Mouse (Mus musculus): Measurements from ENCODE around the gene Ackr3. TPM values are rescaled to one million over a fixed set of nuclear protein-coding genes. Genes with fewer than 3 reads are reported as not detected.

Ackr3 gene
- polyA plus RNA-seq, 1 experiment, result not detected

GRCm38 (mm10) chr1:90251156-90251555 lies 47.4 kb downstream of the Ackr3 start:
- H3K4me3 ChIP-seq (ENCODE audit: insufficient read depth, low read depth, low read length), result no peak overlapping the region
- H3K4me1 ChIP-seq (ENCODE audit: control insufficient read depth, insufficient read depth, low read length), result peaks cover 16% of the 10 kb centered on the region
- no peak overlapping the region for H3K27ac ChIP-seq (ENCODE audit: insufficient read depth, low read depth, low read length)
- 94% methylated on average over 3 of the region's 3 CpGs for WGBS
- TF ChIP-seq POLR2A (IDR thresholded peaks at IDR 0.05; ENCODE audit: insufficient read depth, low read depth, low read length) (no peak), CTCF (IDR thresholded peaks at IDR 0.05; ENCODE audit: insufficient read depth, low read depth, low read length) (no peak)

GRCm38 (mm10) chr1:90253465-90253864 lies 49.7 kb downstream of the Ackr3 start:
- TF ChIP-seq POLR2A (IDR thresholded peaks at IDR 0.05; ENCODE audit: insufficient read depth, low read depth, low read length) (no peak), CTCF (IDR thresholded peaks at IDR 0.05; ENCODE audit: insufficient read depth, low read depth, low read length) (no peak)
- Histone ChIP-seq H3K4me3 (ENCODE audit: insufficient read depth, low read depth, low read length) (no peak overlapping the region), H3K4me1 (ENCODE audit: control insufficient read depth, insufficient read depth, low read length) (peaks cover 22% of the 10 kb centered on the region), H3K27ac (ENCODE audit: insufficient read depth, low read depth, low read length) (no peak overlapping the region)
- WGBS, result 69% methylated on average over 10 of the region's 10 CpGs

- peaks cover 21% of the 10 kb centered on the region for H3K4me1 ChIP-seq (ENCODE audit: control insufficient read depth, insufficient read depth, low read length)
- H3K4me3 ChIP-seq (ENCODE audit: insufficient read depth, low read depth, low read length), result no peak overlapping the region
- H3K27ac ChIP-seq (ENCODE audit: insufficient read depth, low read depth, low read length), result no peak overlapping the region; the same call in 1 of the 2 replicates
- WGBS, result 77% methylated on average over 11 of the region's 11 CpGs
- no peak for TF ChIP-seq POLR2A (IDR thresholded peaks at IDR 0.05; ENCODE audit: insufficient read depth, low read depth, low read length)
- no peak for TF ChIP-seq CTCF (IDR thresholded peaks at IDR 0.05; ENCODE audit: insufficient read depth, low read depth, low read length)
Measured at GRCm38 (mm10) chr1:90258253-90258887, 54.6 kb downstream of the Ackr3 start.

GRCm38 (mm10) chr1:90260704-90261581 lies 57.2 kb downstream of the Ackr3 start:
- H3K4me1 ChIP-seq (ENCODE audit: control insufficient read depth, insufficient read depth, low read length), result peaks cover 12% of the 10 kb centered on the region
- 82% methylated on average over 11 of the region's 11 CpGs for WGBS
- H3K27ac ChIP-seq (ENCODE audit: insufficient read depth, low read depth, low read length), result no peak overlapping the region
- H3K4me3 ChIP-seq (ENCODE audit: insufficient read depth, low read depth, low read length), result no peak overlapping the region
- TF ChIP-seq CTCF (IDR thresholded peaks at IDR 0.05; ENCODE audit: insufficient read depth, low read depth, low read length) (no peak), POLR2A (IDR thresholded peaks at IDR 0.05; ENCODE audit: insufficient read depth, low read depth, low read length) (no peak)

GRCm38 (mm10) chr1:90262380-90262779 lies 58.6 kb downstream of the Ackr3 start:
- 80% methylated on average over 8 of the region's 8 CpGs for WGBS

More at GRCm38 (mm10) chr1:90262380-90262779, 58.6 kb downstream of the Ackr3 start:
- H3K4me3 ChIP-seq (ENCODE audit: insufficient read depth, low read depth, low read length), result no peak overlapping the region
- H3K27ac ChIP-seq (ENCODE audit: insufficient read depth, low read depth, low read length), result no peak overlapping the region
- peaks cover 12% of the 10 kb centered on the region for H3K4me1 ChIP-seq (ENCODE audit: control insufficient read depth, insufficient read depth, low read length)
- TF ChIP-seq POLR2A (IDR thresholded peaks at IDR 0.05; ENCODE audit: insufficient read depth, low read depth, low read length), result no peak
- TF ChIP-seq CTCF (IDR thresholded peaks at IDR 0.05; ENCODE audit: insufficient read depth, low read depth, low read length), result no peak

Other genes starting within 250 kb of the Ackr3 start
- gene Asb18, start 189.3 kb upstream of the Ackr3 start, polyA plus RNA-seq (2012; ENCODE audit: insufficient read depth, insufficient read length, low replicate concordance, missing spikeins), result not detected in 2 replicates
- not detected in 2 replicates for gene Iqca, start 50.6 kb upstream of the Ackr3 start, polyA plus RNA-seq (2012; ENCODE audit: insufficient read depth, insufficient read length, low replicate concordance, missing spikeins)